Mouse (Mus musculus) adrenal gland, postnatal 36 days (tissue): Measurements from ENCODE around the gene Vmp1. TPM values are rescaled to one million over a fixed set of nuclear protein-coding genes. Genes with fewer than 3 reads are reported as not detected.

Source experiments
- DNase-seq, 2 experiments: peaks; one replicate each; pipeline ENCODE4 v3.0.0; 2021; ENCODE audit warnings: mixed read lengths in 1 of 2
- total RNA-seq, 2 experiments: library from RNA; stranded (reverse); gene quantifications; 2 replicates each; pipeline ENCODE4 v1.2.3; 2021

The Vmp1 gene
- total RNA-seq, 2 experiments from 2014 or later = 96.3 to 185 TPM

GRCm38 (mm10) chr11:86634396-86634795, 49.2 kb downstream of the Vmp1 start:
- no peak for DNase-seq

GRCm38 (mm10) chr11:86629941-86630340, 53.7 kb downstream of the Vmp1 start:
- DNase-seq = peak; percentile 69 to 75

- peak; percentile 54 to 67 for DNase-seq
These were observed 54.2 kb downstream of the Vmp1 start for GRCm38 (mm10) chr11:86629445-86629844.

GRCm38 (mm10) chr11:86628448-86628847, 55.2 kb downstream of the Vmp1 start:
- no peak for DNase-seq

GRCm38 (mm10) chr11:86627649-86628048, 56.0 kb downstream of the Vmp1 start:
- no peak for DNase-seq

GRCm38 (mm10) chr11:86626714-86627113, 56.9 kb downstream of the Vmp1 start:
- DNase-seq = no peak

GRCm38 (mm10) chr11:86624237-86624941, 59.2 kb downstream of the Vmp1 start:
- DNase-seq = peak in 1 of 2 experiments; percentile 23

- DNase-seq = no peak
These were observed 60.1 kb downstream of the Vmp1 start for GRCm38 (mm10) chr11:86623402-86624010.

GRCm38 (mm10) chr11:86622191-86622912, 61.3 kb downstream of the Vmp1 start:
- DNase-seq = no peak

- peak in 1 of 2 experiments; percentile 19 for DNase-seq
These were observed 62.5 kb downstream of the Vmp1 start for GRCm38 (mm10) chr11:86621139-86621538.

- no peak for DNase-seq
These were observed 64.9 kb downstream of the Vmp1 start for GRCm38 (mm10) chr11:86618548-86619335.

- DNase-seq = no peak
These were observed 69.0 kb downstream of the Vmp1 start for GRCm38 (mm10) chr11:86614607-86615006.

- DNase-seq = peak in 1 of 2 experiments; percentile 17
These were observed 69.5 kb downstream of the Vmp1 start for GRCm38 (mm10) chr11:86614056-86614530.

GRCm38 (mm10) chr11:86611991-86612390, 71.6 kb downstream of the Vmp1 start:
- DNase-seq = no peak

- DNase-seq = no peak
These were observed 73.4 kb downstream of the Vmp1 start for GRCm38 (mm10) chr11:86610239-86610638.

GRCm38 (mm10) chr11:86607808-86608350, 75.8 kb downstream of the Vmp1 start:
- DNase-seq = no peak

GRCm38 (mm10) chr11:86606621-86607339, 76.9 kb downstream of the Vmp1 start:
- no peak for DNase-seq

- DNase-seq = no peak
These were observed 78.7 kb downstream of the Vmp1 start for GRCm38 (mm10) chr11:86604732-86605520.

GRCm38 (mm10) chr11:86604289-86604688, 79.3 kb downstream of the Vmp1 start:
- DNase-seq = no peak

GRCm38 (mm10) chr11:86603719-86604118, 79.9 kb downstream of the Vmp1 start:
- DNase-seq = no peak
